Mouse (Mus musculus) forebrain, embryonic 15.5 days (tissue): Measurements from ENCODE around the gene Sh3pxd2a. TPM values are rescaled to one million over a fixed set of nuclear protein-coding genes. Genes with fewer than 3 reads are reported as not detected.

Source experiments
- ATAC-seq: fragments of 200-750 bp; cut with Nextera tagmentation; replicated peaks from 2 replicates; pipeline ENCODE4 v1.8.0; 2017; ENCODE audit warnings: mild to moderate bottlenecking, moderate TSS enrichment, moderate library complexity
- H3K27ac ChIP-seq: fragments of 300-500 bp; sonication (generic); replicated peaks from 2 replicates; pipeline ENCODE4 v1.5.1; 2015; ENCODE audit warnings: mild to moderate bottlenecking, inconsistent platforms
- H3K27me3 ChIP-seq: fragments of 300-500 bp; sonication (generic); 2 replicates; pipeline ENCODE4 v1.6.1; 2015; ENCODE audit warnings: inconsistent platforms
- H3K36me3 ChIP-seq: fragments of 300-500 bp; sonication (generic); 2 replicates; pipeline ENCODE4 v1.6.1; 2015; ENCODE audit warnings: mild to moderate bottlenecking, inconsistent platforms
- H3K4me1 ChIP-seq: fragments of 300-500 bp; sonication (generic); 2 replicates; pipeline ENCODE4 v1.6.1; 2015; ENCODE audit warnings: inconsistent platforms
- H3K4me2 ChIP-seq: fragments of 300-500 bp; sonication (generic); replicated peaks from 2 replicates; pipeline ENCODE4 v1.6.1; 2015; ENCODE audit warnings: mild to moderate bottlenecking, inconsistent platforms
- H3K4me3 ChIP-seq: fragments of 300-500 bp; sonication (generic); 2 replicates; pipeline ENCODE4 v1.5.1; 2015; ENCODE audit warnings: mild to moderate bottlenecking, inconsistent platforms
- H3K9ac ChIP-seq: fragments of 300-500 bp; sonication (generic); replicated peaks from 2 replicates; pipeline ENCODE4 v1.6.1; 2015; ENCODE audit warnings: mild to moderate bottlenecking, inconsistent platforms
- H3K9me3 ChIP-seq: fragments of 300-500 bp; sonication (generic); 2 replicates; pipeline ENCODE4 v1.6.1; 2016; ENCODE audit warnings: inconsistent platforms
- WGBS: fragments of 180-500 bp; shearing (Covaris S2); methylation state at CpG from one replicate; pipeline ENCODE4 v1.1.7; 2015; ENCODE audit warnings: mixed read lengths; 5-methylcytosine and 5-hydroxymethylcytosine counted together
- polyA plus RNA-seq: library from polyadenylated mRNA; unstranded; fragments of >200 nt; fragmentation: Nextera tagmentation; extraction: Ambion mirVana; gene quantifications from 2 replicates; pipeline ENCODE4 v1.2.1, GENCODE M21; 2015

Sh3pxd2a gene
- polyA plus RNA-seq, 1 experiment from 2014 or later: 2.0 TPM

GRCm38 (mm10) chr19:47462725-47463124, 1.5 kb downstream of the Sh3pxd2a start:
- Histone ChIP-seq H3K9me3 (no peaks in the 10 kb centered on the region), H3K27me3 (no peaks in the 10 kb centered on the region), H3K9ac (0 out of 2 replicates have a peak overlapping the region, but pooled peaks have one; percentile 79), H3K36me3 (no peaks in the 10 kb centered on the region), H3K27ac (no peak overlapping the region), H3K4me1 (peaks cover 26% of the 10 kb centered on the region), H3K4me2 (peak overlapping the region; percentile 84), H3K4me3 (peak overlapping the region; percentile 76)
- ATAC-seq: no peak
- 14% methylated on average over 6 of the region's 6 CpGs for WGBS

GRCm38 (mm10) chr19:47461838-47462237, 2.4 kb downstream of the Sh3pxd2a start:
- H3K4me2 ChIP-seq: no peak overlapping the region
- 98% methylated on average over 3 of the region's 3 CpGs for WGBS

GRCm38 (mm10) chr19:47461386-47461785, 2.8 kb downstream of the Sh3pxd2a start:
- H3K4me3 ChIP-seq: no peak overlapping the region
- H3K27me3 ChIP-seq: no peaks in the 10 kb centered on the region
- no peak overlapping the region for H3K9ac ChIP-seq
- no peaks in the 10 kb centered on the region for H3K36me3 ChIP-seq
- no peak overlapping the region for H3K27ac ChIP-seq
- no peak overlapping the region for H3K4me2 ChIP-seq
- no peaks in the 10 kb centered on the region for H3K9me3 ChIP-seq
- peaks cover 26% of the 10 kb centered on the region for H3K4me1 ChIP-seq
- no peak for ATAC-seq
- WGBS: 87% methylated on average over 9 of the region's 9 CpGs

More at GRCm38 (mm10) chr19:47461838-47462237, 2.4 kb downstream of the Sh3pxd2a start:
- peaks cover 26% of the 10 kb centered on the region for H3K4me1 ChIP-seq
- H3K27me3 ChIP-seq: no peaks in the 10 kb centered on the region
- H3K4me3 ChIP-seq: no peak overlapping the region
- H3K9me3 ChIP-seq: no peaks in the 10 kb centered on the region
- no peak overlapping the region for H3K9ac ChIP-seq
- no peak for ATAC-seq
- H3K36me3 ChIP-seq: no peaks in the 10 kb centered on the region
- no peak overlapping the region for H3K27ac ChIP-seq

GRCm38 (mm10) chr19:47460120-47460960, 3.9 kb downstream of the Sh3pxd2a start:
- Histone ChIP-seq H3K4me1 (peaks cover 26% of the 10 kb centered on the region), H3K36me3 (no peaks in the 10 kb centered on the region)

GRCm38 (mm10) chr19:47459214-47459613, 5.0 kb downstream of the Sh3pxd2a start:
- Histone ChIP-seq H3K27me3 (no peaks in the 10 kb centered on the region), H3K9me3 (no peaks in the 10 kb centered on the region), H3K27ac (no peak overlapping the region), H3K4me2 (no peak overlapping the region), H3K4me1 (peaks cover 28% of the 10 kb centered on the region), H3K4me3 (no peak overlapping the region), H3K36me3 (no peaks in the 10 kb centered on the region), H3K9ac (no peak overlapping the region)
- ATAC-seq: no peak
- WGBS: 92% methylated on average over 5 of the region's 5 CpGs

More at GRCm38 (mm10) chr19:47460120-47460960, 3.9 kb downstream of the Sh3pxd2a start:
- no peak overlapping the region for H3K4me2 ChIP-seq
- H3K9me3 ChIP-seq: no peaks in the 10 kb centered on the region
- no peak for ATAC-seq
- no peak overlapping the region for H3K27ac ChIP-seq
- H3K9ac ChIP-seq: no peak overlapping the region
- H3K4me3 ChIP-seq: no peak overlapping the region
- WGBS: 69% methylated on average over 19 of the region's 19 CpGs
- no peaks in the 10 kb centered on the region for H3K27me3 ChIP-seq

- H3K36me3 ChIP-seq: no peaks in the 10 kb centered on the region
- no peak overlapping the region for H3K4me2 ChIP-seq
- no peak overlapping the region for H3K4me3 ChIP-seq
- H3K9ac ChIP-seq: no peak overlapping the region
- H3K9me3 ChIP-seq: no peaks in the 10 kb centered on the region
- H3K4me1 ChIP-seq: peaks cover 34% of the 10 kb centered on the region
- no peak overlapping the region for H3K27ac ChIP-seq
- no peaks in the 10 kb centered on the region for H3K27me3 ChIP-seq
- no peak for ATAC-seq
- 63% methylated on average over 17 of the region's 17 CpGs for WGBS
These were observed 5.6 kb downstream of the Sh3pxd2a start for GRCm38 (mm10) chr19:47458504-47459161.

GRCm38 (mm10) chr19:47457711-47458503, 6.3 kb downstream of the Sh3pxd2a start:
- Histone ChIP-seq H3K9ac (no peak overlapping the region), H3K27ac (no peak overlapping the region), H3K27me3 (no peaks in the 10 kb centered on the region), H3K9me3 (no peaks in the 10 kb centered on the region), H3K4me1 (peaks cover 30% of the 10 kb centered on the region), H3K36me3 (no peaks in the 10 kb centered on the region), H3K4me3 (no peak overlapping the region), H3K4me2 (no peak overlapping the region)
- no peak for ATAC-seq
- WGBS: 66% methylated on average over 13 of the region's 13 CpGs

- Histone ChIP-seq H3K36me3 (no peaks in the 10 kb centered on the region), H3K27me3 (no peaks in the 10 kb centered on the region), H3K9ac (no peak overlapping the region), H3K27ac (no peak overlapping the region), H3K4me1 (peaks cover 26% of the 10 kb centered on the region), H3K4me3 (no peak overlapping the region), H3K4me2 (no peak overlapping the region), H3K9me3 (no peaks in the 10 kb centered on the region)
- no peak for ATAC-seq
- 49% methylated on average over 6 of the region's 6 CpGs for WGBS
These were observed 8.2 kb downstream of the Sh3pxd2a start for GRCm38 (mm10) chr19:47456021-47456420.

GRCm38 (mm10) chr19:47455001-47455755, 9.0 kb downstream of the Sh3pxd2a start:
- H3K36me3 ChIP-seq: no peaks in the 10 kb centered on the region
- H3K27ac ChIP-seq: no peak overlapping the region
- H3K9ac ChIP-seq: no peak overlapping the region
- peaks cover 25% of the 10 kb centered on the region for H3K4me1 ChIP-seq
- H3K27me3 ChIP-seq: no peaks in the 10 kb centered on the region
- no peak overlapping the region for H3K4me3 ChIP-seq
- no peak for ATAC-seq
- H3K4me2 ChIP-seq: no peak overlapping the region
- H3K9me3 ChIP-seq: no peaks in the 10 kb centered on the region
- WGBS: 84% methylated on average over 15 of the region's 15 CpGs

- H3K9me3 ChIP-seq: no peaks in the 10 kb centered on the region
- 52% methylated on average over 11 of the region's 11 CpGs for WGBS
- H3K9ac ChIP-seq: no peak overlapping the region
- peaks cover 24% of the 10 kb centered on the region for H3K4me1 ChIP-seq
- no peaks in the 10 kb centered on the region for H3K36me3 ChIP-seq
- H3K27ac ChIP-seq: peak overlapping the region; percentile 47
- no peak overlapping the region for H3K4me3 ChIP-seq
- no peaks in the 10 kb centered on the region for H3K27me3 ChIP-seq
- no peak overlapping the region for H3K4me2 ChIP-seq
- peak; percentile 36; the same call in 1 of the 2 replicates for ATAC-seq
These were observed 9.8 kb downstream of the Sh3pxd2a start for GRCm38 (mm10) chr19:47454167-47455000.

- Histone ChIP-seq H3K27me3 (no peaks in the 10 kb centered on the region), H3K9ac (no peak overlapping the region), H3K4me2 (no peak overlapping the region), H3K4me3 (no peak overlapping the region), H3K9me3 (no peaks in the 10 kb centered on the region), H3K36me3 (no peaks in the 10 kb centered on the region), H3K27ac (no peak overlapping the region), H3K4me1 (peaks cover 31% of the 10 kb centered on the region)
- ATAC-seq: no peak
- 87% methylated on average over 7 of the region's 7 CpGs for WGBS
These were observed 10.8 kb downstream of the Sh3pxd2a start for GRCm38 (mm10) chr19:47453352-47453751.
